Mouse (Mus musculus) G1E (cell line): ENCODE results near the gene Itpkc. TPM values are rescaled to one million over a fixed set of nuclear protein-coding genes. Genes with fewer than 3 reads are reported as not detected.
A peak's percentile ranks its signal among the peaks of the same experiment; 100 is the strongest.

ENCODE experiments used
- ATAC-seq: 2 replicates; pipeline ENCODE4 v1.8.0; 2016; ENCODE audit warnings: mild to moderate bottlenecking; ENCODE audit not compliant: insufficient number of reproducible peaks, poor library complexity, low FRiP score, severe bottlenecking; ENCODE audit errors: extremely low read depth
- DNase-seq: peaks from one replicate; pipeline ENCODE4 v3.0.0; 2012; ENCODE audit warnings: low spot score
- H3K27me3 ChIP-seq: 2 replicates; pipeline ENCODE4 v1.6.1; 2012; ENCODE audit warnings: mild to moderate bottlenecking, low read length, inconsistent platforms; ENCODE audit not compliant: insufficient read depth
- H3K36me3 ChIP-seq: replicated peaks from 2 replicates; pipeline ENCODE3; 2012; ENCODE audit warnings: mild to moderate bottlenecking, inconsistent platforms
- H3K4me1 ChIP-seq: 2 replicates; pipeline ENCODE4 v1.6.1; 2012; ENCODE audit warnings: low read depth, low read length, inconsistent platforms, mixed read lengths; ENCODE audit not compliant: insufficient read depth
- H3K4me3 ChIP-seq: 2 replicates; pipeline ENCODE4 v1.5.1; 2012; ENCODE audit warnings: low read depth, mild to moderate bottlenecking, inconsistent platforms, low read length, moderate library complexity, mixed read lengths
- H3K9me3 ChIP-seq: replicated peaks from 2 replicates; pipeline ENCODE4 v1.6.1; 2012; ENCODE audit warnings: inconsistent platforms
- CTCF ChIP-seq: IDR thresholded peaks from 2 replicates; pipeline ENCODE4 v1.5.1; 2012; ENCODE audit warnings: low read depth, low read length, inconsistent platforms, mixed read lengths
- GATA1 ChIP-seq: IDR thresholded peaks from 2 replicates; pipeline ENCODE4 v1.6.1; 2012; ENCODE audit warnings: borderline replicate concordance, low read length, inconsistent platforms, mixed read lengths
- GATA2 ChIP-seq: IDR thresholded peaks from 2 replicates; pipeline ENCODE4 v1.6.1; 2012; ENCODE audit warnings: low read depth, low read length, inconsistent platforms, borderline replicate concordance
- POLR2AphosphoS5 ChIP-seq: IDR thresholded peaks from 2 replicates; pipeline ENCODE4 v1.6.1; 2012; ENCODE audit warnings: low read depth, low read length, inconsistent platforms; ENCODE audit not compliant: insufficient replicate concordance
- TAL1 ChIP-seq: conservative IDR thresholded peaks from 2 replicates; pipeline ENCODE4 v1.6.1; 2012; ENCODE audit warnings: low read depth, low read length, inconsistent platforms, mixed read lengths
- polyA plus RNA-seq: library from polyadenylated mRNA; stranded (reverse); fragments of >175 nt; gene quantifications from 2 replicates; pipeline ENCODE4 v1.2.3, GENCODE M21; 2012
- total RNA-seq, 2 experiments: library from RNA; stranded (forward) in 1 of 2; stranded (reverse) in 1 of 2; fragments of 200-1000 nt in 1 of 2; fragments of >200 nt in 1 of 2; fragmentation: Nextera tagmentation in 1 of 2; gene quantifications; 2 replicates each; pipeline ENCODE4 v1.2.3; 2014 to 2017

Gene Itpkc
- total and polyA plus RNA-seq, 3 experiments: 3.9 to 5.3 (median 4.6) TPM

DNA sequence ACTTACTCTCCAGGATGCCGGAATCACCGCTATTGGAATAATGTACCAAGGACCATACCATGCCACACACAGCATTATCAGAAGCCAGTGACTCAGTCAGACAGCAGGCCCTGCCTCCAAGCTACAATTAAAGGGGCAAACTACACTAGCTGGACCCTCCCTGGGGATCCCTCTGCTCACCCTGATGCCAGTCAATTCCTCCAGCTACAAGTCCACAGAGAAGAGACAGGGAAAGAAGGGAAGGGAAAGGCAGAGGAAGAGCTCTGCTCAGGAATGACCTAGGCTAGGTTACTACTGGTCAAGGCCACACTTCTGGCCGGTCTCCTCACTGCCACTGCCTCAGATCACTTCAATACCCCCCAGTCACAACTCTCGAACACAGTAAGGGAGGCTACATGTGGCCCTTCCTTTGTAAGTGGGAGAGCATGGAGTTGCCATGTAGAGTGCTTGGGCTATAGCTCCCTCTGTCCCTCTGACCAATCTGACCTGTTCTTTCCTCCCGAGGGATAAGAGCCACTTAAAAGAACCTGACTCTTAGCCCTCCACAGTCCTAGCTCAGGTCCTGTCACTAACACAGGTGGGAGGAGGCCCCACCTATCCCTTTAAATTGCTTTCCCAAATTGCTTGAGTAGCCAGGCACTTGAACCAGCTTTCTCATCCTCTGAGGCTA, 65.5 kb downstream of the Itpkc start:
- no peak for DNase-seq
- ATAC-seq: no peak
- Histone ChIP-seq H3K4me3 (peak overlapping the region; percentile 0; the same call in 1 of the 2 replicates), H3K9me3 (no peaks in the 10 kb centered on the region), H3K27me3 (no peaks in the 10 kb centered on the region; the same call in 1 of the 2 replicates), H3K36me3 (peaks cover 80% of the 10 kb centered on the region), H3K4me1 (peaks cover 74% of the 10 kb centered on the region)
- no peak for TF ChIP-seq CTCF
- no peak for TF ChIP-seq POLR2AphosphoS5
- TF ChIP-seq GATA2: no peak
- no peak for TF ChIP-seq GATA1

DNA sequence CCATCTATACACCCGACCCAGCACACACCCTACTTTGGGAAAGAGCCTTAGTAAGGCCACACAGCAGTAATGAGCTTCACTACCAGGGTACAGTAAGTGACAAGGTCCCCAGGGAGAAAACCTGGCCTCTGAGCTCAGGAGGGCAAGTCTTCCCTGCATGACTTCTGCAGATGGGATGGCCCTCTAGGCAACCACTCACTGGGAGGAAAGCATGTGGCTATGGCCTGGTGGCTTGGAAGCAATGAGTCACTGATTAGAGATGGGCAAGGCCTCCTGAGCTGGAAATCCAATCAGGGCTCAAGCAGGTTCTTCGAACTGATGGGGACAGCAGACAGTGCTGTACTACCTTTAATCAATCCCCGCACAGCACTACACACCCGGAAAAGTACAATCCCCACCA, 66.7 kb downstream of the Itpkc start:
- DNase-seq (no peak), ATAC-seq (no peak)
- peaks cover 69% of the 10 kb centered on the region for H3K4me1 ChIP-seq
- no peak for TF ChIP-seq GATA1
- 0 out of 2 replicates have a peak, but pooled peaks have one; percentile 7 for TF ChIP-seq POLR2AphosphoS5
- no peak for TF ChIP-seq CTCF
- H3K9me3 ChIP-seq: no peaks in the 10 kb centered on the region
- peaks cover 87% of the 10 kb centered on the region for H3K36me3 ChIP-seq
- no peaks in the 10 kb centered on the region; the same call in 1 of the 2 replicates for H3K27me3 ChIP-seq
- H3K4me3 ChIP-seq: no peak overlapping the region

DNA sequence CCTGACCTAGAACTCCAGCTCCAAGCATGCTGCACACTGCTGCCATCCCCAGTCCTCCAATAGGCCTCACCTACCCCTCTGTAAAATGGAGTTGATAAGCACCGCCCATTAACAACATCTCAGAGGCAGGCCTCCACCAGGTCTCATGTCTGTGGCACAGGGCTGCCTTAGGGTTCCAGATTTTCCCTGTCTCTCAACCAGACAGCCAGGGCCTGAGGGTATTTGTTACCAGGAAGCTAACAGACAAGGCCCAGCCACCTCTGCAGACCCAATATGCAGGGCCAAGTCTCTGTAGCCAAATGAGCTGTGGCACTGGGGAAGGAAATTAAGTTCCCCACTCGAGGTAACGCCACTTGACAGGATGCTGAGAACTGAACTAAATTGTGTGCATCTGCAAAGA, 67.5 kb downstream of the Itpkc start:
- no peaks in the 10 kb centered on the region for H3K9me3 ChIP-seq
- peaks cover 95% of the 10 kb centered on the region for H3K36me3 ChIP-seq
- no peak for DNase-seq
- no peak for ATAC-seq
- no peak for TF ChIP-seq GATA2
- no peak for TF ChIP-seq GATA1
- no peak for TF ChIP-seq POLR2AphosphoS5
- no peak for TF ChIP-seq TAL1
- TF ChIP-seq CTCF: no peak
- H3K4me1 ChIP-seq: peaks cover 69% of the 10 kb centered on the region
- H3K27me3 ChIP-seq: no peaks in the 10 kb centered on the region; the same call in 1 of the 2 replicates
- H3K4me3 ChIP-seq: no peak overlapping the region

DNA sequence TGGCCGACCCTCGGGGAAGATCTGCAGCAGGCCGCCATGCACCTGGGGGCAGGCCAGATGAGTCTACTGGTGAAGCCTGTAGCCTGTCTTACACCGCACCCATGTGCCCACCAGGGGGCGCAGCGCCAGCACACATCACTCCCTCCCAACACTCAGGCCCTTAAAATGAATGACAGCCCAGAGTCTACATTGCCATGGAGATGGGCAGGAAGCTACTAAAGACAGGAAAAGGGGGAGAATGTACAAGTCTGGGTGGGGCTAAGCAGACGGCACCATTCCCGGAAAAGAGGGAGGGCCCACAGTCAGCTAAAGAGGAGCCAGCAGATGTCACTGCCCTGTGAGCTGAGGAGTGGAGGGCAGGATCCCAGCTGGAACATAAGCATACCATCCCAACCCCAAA, 68.6 kb downstream of the Itpkc start:
- Histone ChIP-seq H3K4me3 (0 out of 2 replicates have a peak overlapping the region, but pooled peaks have one; percentile 8), H3K36me3 (peaks cover 98% of the 10 kb centered on the region), H3K27me3 (no peaks in the 10 kb centered on the region; the same call in 1 of the 2 replicates), H3K9me3 (no peaks in the 10 kb centered on the region), H3K4me1 (peaks cover 59% of the 10 kb centered on the region)
- DNase-seq (peak; percentile 84), ATAC-seq (peak; percentile 79)
- TF ChIP-seq TAL1: no peak
- peak; percentile 94 for TF ChIP-seq CTCF

DNA sequence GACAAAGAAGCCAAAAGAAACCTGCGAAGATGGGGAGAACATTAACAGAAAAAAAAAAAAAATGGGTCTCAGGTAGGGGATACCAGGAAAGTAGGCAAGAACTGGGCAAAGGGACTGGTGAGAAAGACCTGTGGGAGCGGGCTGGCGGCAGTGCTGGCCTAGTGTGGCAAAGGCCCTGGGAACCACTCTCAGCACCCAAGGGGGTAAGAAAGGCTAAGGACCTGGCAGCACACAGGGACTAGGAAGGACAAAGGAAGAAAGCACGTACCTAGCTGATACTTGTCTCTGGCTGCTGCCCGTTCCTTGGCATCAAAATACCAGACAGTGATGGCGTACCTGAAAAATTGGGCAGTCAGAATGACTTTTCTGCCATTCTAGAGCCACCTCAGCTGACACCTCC, 69.2 kb downstream of the Itpkc start:
- Histone ChIP-seq H3K9me3 (no peaks in the 10 kb centered on the region), H3K27me3 (no peaks in the 10 kb centered on the region; the same call in 1 of the 2 replicates), H3K4me3 (no peak overlapping the region), H3K4me1 (peaks cover 52% of the 10 kb centered on the region), H3K36me3 (peaks cover 93% of the 10 kb centered on the region)
- TF ChIP-seq GATA2: no peak
- no peak for TF ChIP-seq POLR2AphosphoS5
- no peak for TF ChIP-seq GATA1
- TF ChIP-seq TAL1: no peak
- no peak for TF ChIP-seq CTCF
- DNase-seq: no peak
- ATAC-seq: no peak

DNA sequence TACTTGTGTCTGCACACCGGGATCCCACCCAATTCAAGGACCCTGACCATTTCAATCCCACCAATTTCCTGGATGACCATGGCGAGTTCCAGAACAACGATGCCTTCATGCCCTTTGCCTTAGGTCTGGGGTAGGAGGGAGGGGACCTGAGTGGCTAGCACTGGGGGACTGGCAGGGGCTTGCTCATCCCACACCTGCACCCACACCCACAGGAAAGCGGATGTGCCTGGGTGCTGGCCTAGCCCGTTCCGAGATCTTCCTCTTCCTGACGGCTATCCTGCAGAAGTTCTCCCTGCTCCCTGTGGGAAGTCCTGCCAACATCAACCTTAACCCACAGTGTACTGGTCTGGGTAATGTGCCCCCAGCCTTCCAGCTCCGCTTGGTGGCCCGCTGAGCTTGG, 70.3 kb downstream of the Itpkc start:
- H3K4me3 ChIP-seq: no peak overlapping the region
- peaks cover 82% of the 10 kb centered on the region for H3K36me3 ChIP-seq
- peaks cover 42% of the 10 kb centered on the region for H3K4me1 ChIP-seq
- no peaks in the 10 kb centered on the region for H3K9me3 ChIP-seq
- peaks cover 3% of the 10 kb centered on the region; the same call in 1 of the 2 replicates for H3K27me3 ChIP-seq
- TF ChIP-seq CTCF (no peak), GATA1 (no peak), GATA2 (no peak), TAL1 (no peak), POLR2AphosphoS5 (no peak)
- ATAC-seq: no peak
- DNase-seq: no peak

Other genes starting within 250 kb of the Itpkc start
- gene Cyp2a12, start 199.6 kb downstream of the Itpkc start, total RNA-seq (2014; fragmentation: Nextera tagmentation): not detected in 2 replicates
- gene Cyp2a12, start 199.6 kb downstream of the Itpkc start, total RNA-seq (2017): not detected in 2 replicates
- gene Cyp2a12, start 199.6 kb downstream of the Itpkc start, polyA plus RNA-seq: not detected in 2 replicates
- gene Cyp2f2, start 108.8 kb downstream of the Itpkc start, total RNA-seq (2014; fragmentation: Nextera tagmentation): not detected in 2 replicates
- gene Cyp2f2, start 108.8 kb downstream of the Itpkc start, total RNA-seq (2017): not detected in 2 replicates
- not detected in 2 replicates for gene Cyp2f2, start 108.8 kb downstream of the Itpkc start, polyA plus RNA-seq
- gene Cyp2t4, start 74.9 kb downstream of the Itpkc start, total RNA-seq (2014; fragmentation: Nextera tagmentation): not detected in 2 replicates
- 0.06 TPM in 1 of 2 replicates, not detected in the other for gene Cyp2t4, start 74.9 kb downstream of the Itpkc start, total RNA-seq (2017)
- gene Cyp2t4, start 74.9 kb downstream of the Itpkc start, polyA plus RNA-seq: not detected in 2 replicates
- gene Egln2, start 61.9 kb downstream of the Itpkc start, total RNA-seq (2014; fragmentation: Nextera tagmentation): 16.9 and 22.0 TPM in 2 replicates
- 42.6 and 46.4 TPM in 2 replicates for gene Egln2, start 61.9 kb downstream of the Itpkc start, total RNA-seq (2017)
- 74.6 and 101 TPM in 2 replicates for gene Egln2, start 61.9 kb downstream of the Itpkc start, polyA plus RNA-seq
- gene Rab4b, start 49.8 kb downstream of the Itpkc start, total RNA-seq (2014; fragmentation: Nextera tagmentation): 36.5 and 37.4 TPM in 2 replicates
- 14.6 and 15.2 TPM in 2 replicates for gene Rab4b, start 49.8 kb downstream of the Itpkc start, total RNA-seq (2017)
- 182 and 204 TPM in 2 replicates for gene Rab4b, start 49.8 kb downstream of the Itpkc start, polyA plus RNA-seq
- 0.83 TPM in 1 of 2 replicates, not detected in the other for gene Gm21983, start 47.6 kb downstream of the Itpkc start, total RNA-seq (2014; fragmentation: Nextera tagmentation)
- gene Gm21983, start 47.6 kb downstream of the Itpkc start, total RNA-seq (2017): not detected in 2 replicates
- 0.04 TPM in 1 of 2 replicates, not detected in the other for gene Gm21983, start 47.6 kb downstream of the Itpkc start, polyA plus RNA-seq
- gene Mia, start 47.5 kb downstream of the Itpkc start, total RNA-seq (2014; fragmentation: Nextera tagmentation): 0.87 and 4.6 TPM in 2 replicates
- gene Mia, start 47.5 kb downstream of the Itpkc start, total RNA-seq (2017): 0.82 and 1.4 TPM in 2 replicates
- gene Mia, start 47.5 kb downstream of the Itpkc start, polyA plus RNA-seq: 0.24 TPM in 1 of 2 replicates, not detected in the other
- gene BC024978, start 32.9 kb downstream of the Itpkc start, total RNA-seq (2014; fragmentation: Nextera tagmentation): 14.5 and 15.5 TPM in 2 replicates
- gene BC024978, start 32.9 kb downstream of the Itpkc start, total RNA-seq (2017): 2.7 and 3.3 TPM in 2 replicates
- gene BC024978, start 32.9 kb downstream of the Itpkc start, polyA plus RNA-seq: 3.5 and 4.8 TPM in 2 replicates
- 249 and 291 TPM in 2 replicates for gene Snrpa, start 32.4 kb downstream of the Itpkc start, total RNA-seq (2014; fragmentation: Nextera tagmentation)
- 96.6 and 101 TPM in 2 replicates for gene Snrpa, start 32.4 kb downstream of the Itpkc start, total RNA-seq (2017)
- gene Snrpa, start 32.4 kb downstream of the Itpkc start, polyA plus RNA-seq: 608 and 872 TPM in 2 replicates
- 19.3 and 30.4 TPM in 2 replicates for gene Coq8b, start 4.4 kb upstream of the Itpkc start, total RNA-seq (2014; fragmentation: Nextera tagmentation)
- 25.3 and 25.5 TPM in 2 replicates for gene Coq8b, start 4.4 kb upstream of the Itpkc start, total RNA-seq (2017)
- gene Coq8b, start 4.4 kb upstream of the Itpkc start, polyA plus RNA-seq: 62.2 and 65.3 TPM in 2 replicates
- gene Numbl, start 29.8 kb upstream of the Itpkc start, total RNA-seq (2014; fragmentation: Nextera tagmentation): 2.9 and 4.5 TPM in 2 replicates
- 1.3 and 1.6 TPM in 2 replicates for gene Numbl, start 29.8 kb upstream of the Itpkc start, total RNA-seq (2017)
- gene Numbl, start 29.8 kb upstream of the Itpkc start, polyA plus RNA-seq: 5.7 TPM in 2 replicates
- 0.39 and 9.1 TPM in 2 replicates for gene Ltbp4, start 109.0 kb upstream of the Itpkc start, total RNA-seq (2014; fragmentation: Nextera tagmentation)
- 0.06 and 0.16 TPM in 2 replicates for gene Ltbp4, start 109.0 kb upstream of the Itpkc start, total RNA-seq (2017)
- gene Ltbp4, start 109.0 kb upstream of the Itpkc start, polyA plus RNA-seq: 1.0 and 1.5 TPM in 2 replicates
- 89.8 and 111 TPM in 2 replicates for gene Shkbp1, start 127.4 kb upstream of the Itpkc start, total RNA-seq (2014; fragmentation: Nextera tagmentation)
- 27.4 and 29.5 TPM in 2 replicates for gene Shkbp1, start 127.4 kb upstream of the Itpkc start, total RNA-seq (2017)
- 218 and 220 TPM in 2 replicates for gene Shkbp1, start 127.4 kb upstream of the Itpkc start, polyA plus RNA-seq
- not detected in 2 replicates for gene Gm20479, start 128.8 kb upstream of the Itpkc start, total RNA-seq (2014; fragmentation: Nextera tagmentation)
- 1.3 TPM in 1 of 2 replicates, not detected in the other for gene Gm20479, start 128.8 kb upstream of the Itpkc start, total RNA-seq (2017)
- gene Gm20479, start 128.8 kb upstream of the Itpkc start, polyA plus RNA-seq: 1.2 and 1.4 TPM in 2 replicates
- gene Sptbn4, start 219.0 kb upstream of the Itpkc start, total RNA-seq (2014; fragmentation: Nextera tagmentation): 0.92 and 2.9 TPM in 2 replicates
- gene Sptbn4, start 219.0 kb upstream of the Itpkc start, total RNA-seq (2017): 1.1 and 1.2 TPM in 2 replicates
- 0.91 and 1.1 TPM in 2 replicates for gene Sptbn4, start 219.0 kb upstream of the Itpkc start, polyA plus RNA-seq
- gene Blvrb, start 219.3 kb upstream of the Itpkc start, total RNA-seq (2014; fragmentation: Nextera tagmentation): 438 and 479 TPM in 2 replicates
- gene Blvrb, start 219.3 kb upstream of the Itpkc start, total RNA-seq (2017): 212 and 254 TPM in 2 replicates
- gene Blvrb, start 219.3 kb upstream of the Itpkc start, polyA plus RNA-seq: 394 and 460 TPM in 2 replicates
- 5.2 and 9.0 TPM in 2 replicates for gene Sertad3, start 245.1 kb upstream of the Itpkc start, total RNA-seq (2014; fragmentation: Nextera tagmentation)
- gene Sertad3, start 245.1 kb upstream of the Itpkc start, total RNA-seq (2017): 15.8 and 18.1 TPM in 2 replicates
- gene Sertad3, start 245.1 kb upstream of the Itpkc start, polyA plus RNA-seq: 24.0 and 27.0 TPM in 2 replicates